Mouse (Mus musculus): Measurements from ENCODE around the gene Kif7. TPM values are rescaled to one million over a fixed set of nuclear protein-coding genes. Genes with fewer than 3 reads are reported as not detected.

Kif7 gene
- polyA plus RNA-seq, 1 experiment from 2014 or later: 1.6 TPM

- no peaks in the 10 kb centered on the region for H3K9me3 ChIP-seq (ENCODE audit: low read length)
- no peaks in the 10 kb centered on the region for H3K4me1 ChIP-seq (ENCODE audit: insufficient read depth, low read depth, low read length)
- H3K4me3 ChIP-seq (ENCODE audit: low read depth, low read length): no peak overlapping the region
- no peak overlapping the region for H3K4me2 ChIP-seq (replicated peaks; ENCODE audit: low read depth, low read length)
- DNase-seq (ENCODE audit: low spot score): no peak
- no peak overlapping the region for H3K27ac ChIP-seq (ENCODE audit: low read length)
- no peak for ATAC-seq
- TF ChIP-seq EP300 (IDR thresholded peaks at IDR 0.05) (no peak), CTCF (IDR thresholded peaks at IDR 0.05) (peak; percentile 50)
- H3K27me3 ChIP-seq (replicated peaks; ENCODE audit: insufficient read depth, low read length): no peaks in the 10 kb centered on the region; the same call in 1 of the 2 replicates
- no peaks in the 10 kb centered on the region for H3K36me3 ChIP-seq (ENCODE audit: insufficient read depth, low read length)
- 54% methylated on average over 11 of the region's 11 CpGs for WGBS
- no peak overlapping the region for H3K9ac ChIP-seq (replicated peaks; ENCODE audit: low read depth)
These were observed 14.3 kb upstream of the Kif7 start for GRCm38 (mm10) chr7:79729743-79730370.

DNA sequence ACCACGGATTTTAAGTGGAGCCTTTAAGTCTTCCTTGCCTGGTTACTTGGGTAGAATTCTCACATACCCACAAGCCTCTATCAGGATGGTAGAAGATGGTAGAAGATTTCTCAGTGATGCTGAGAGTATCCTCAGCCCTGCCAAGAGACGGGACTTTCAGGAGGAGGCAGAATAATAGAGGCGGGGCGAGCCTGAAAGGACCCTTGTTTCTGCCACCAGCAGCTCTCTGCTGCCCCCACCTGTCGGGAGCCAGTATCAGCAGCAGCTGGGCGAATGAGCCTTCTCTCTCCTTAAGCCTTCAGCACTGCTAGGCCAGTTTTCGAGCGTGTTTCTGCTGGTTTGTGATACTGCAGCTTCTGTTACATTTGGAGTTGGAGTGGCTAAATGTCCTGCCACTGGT, 13.6 kb upstream of the Kif7 start:
- DNase-seq (ENCODE audit: low spot score) (peak; percentile 78), ATAC-seq (peak; percentile 54; the same call in 1 of the 2 replicates)
- 5% methylated on average over 8 of the region's 8 CpGs for WGBS
- no peak overlapping the region for H3K4me3 ChIP-seq (ENCODE audit: low read depth, low read length)
- H3K27ac ChIP-seq (ENCODE audit: low read length): no peak overlapping the region
- H3K4me2 ChIP-seq (replicated peaks; ENCODE audit: low read depth, low read length): no peak overlapping the region
- TF ChIP-seq EP300 (IDR thresholded peaks at IDR 0.05) (no peak), CTCF (IDR thresholded peaks at IDR 0.05) (peak; percentile 89)
- no peak overlapping the region for H3K9ac ChIP-seq (replicated peaks; ENCODE audit: low read depth)
- no peaks in the 10 kb centered on the region for H3K9me3 ChIP-seq (ENCODE audit: low read length)
- no peaks in the 10 kb centered on the region for H3K36me3 ChIP-seq (ENCODE audit: insufficient read depth, low read length)
- no peaks in the 10 kb centered on the region for H3K4me1 ChIP-seq (ENCODE audit: insufficient read depth, low read depth, low read length)
- H3K27me3 ChIP-seq (replicated peaks; ENCODE audit: insufficient read depth, low read length): no peaks in the 10 kb centered on the region; the same call in 1 of the 2 replicates

GRCm38 (mm10) chr7:79728219-79728618, 12.7 kb upstream of the Kif7 start:
- TF ChIP-seq EP300 (IDR thresholded peaks at IDR 0.05) (no peak), CTCF (IDR thresholded peaks at IDR 0.05) (peak; percentile 91)
- no peak overlapping the region for H3K4me2 ChIP-seq (replicated peaks; ENCODE audit: low read depth, low read length)
- no peaks in the 10 kb centered on the region for H3K4me1 ChIP-seq (ENCODE audit: insufficient read depth, low read depth, low read length)
- DNase-seq (ENCODE audit: low spot score) (peak; percentile 50), ATAC-seq (peak; percentile 55)
- no peak overlapping the region for H3K4me3 ChIP-seq (ENCODE audit: low read depth, low read length)
- no peaks in the 10 kb centered on the region; the same call in 1 of the 2 replicates for H3K27me3 ChIP-seq (replicated peaks; ENCODE audit: insufficient read depth, low read length)
- H3K9ac ChIP-seq (replicated peaks; ENCODE audit: low read depth): no peak overlapping the region
- H3K27ac ChIP-seq (ENCODE audit: low read length): no peak overlapping the region
- H3K36me3 ChIP-seq (ENCODE audit: insufficient read depth, low read length): no peaks in the 10 kb centered on the region
- WGBS: 21% methylated on average over 6 of the region's 6 CpGs
- H3K9me3 ChIP-seq (ENCODE audit: low read length): no peaks in the 10 kb centered on the region

- no peak overlapping the region for H3K9ac ChIP-seq (replicated peaks; ENCODE audit: low read depth)
- TF ChIP-seq EP300 (IDR thresholded peaks at IDR 0.05) (no peak), CTCF (IDR thresholded peaks at IDR 0.05) (peak; percentile 87)
- no peaks in the 10 kb centered on the region for H3K36me3 ChIP-seq (ENCODE audit: insufficient read depth, low read length)
- H3K4me2 ChIP-seq (replicated peaks; ENCODE audit: low read depth, low read length): no peak overlapping the region
- H3K27me3 ChIP-seq (replicated peaks; ENCODE audit: insufficient read depth, low read length): no peaks in the 10 kb centered on the region; the same call in 1 of the 2 replicates
- DNase-seq (ENCODE audit: low spot score) (peak; percentile 49), ATAC-seq (peak; percentile 59)
- 6% methylated on average over 2 of the region's 2 CpGs for WGBS
- no peaks in the 10 kb centered on the region for H3K9me3 ChIP-seq (ENCODE audit: low read length)
- H3K4me3 ChIP-seq (ENCODE audit: low read depth, low read length): no peak overlapping the region
- no peak overlapping the region for H3K27ac ChIP-seq (ENCODE audit: low read length)
- no peaks in the 10 kb centered on the region for H3K4me1 ChIP-seq (ENCODE audit: insufficient read depth, low read depth, low read length)
These were observed 11.6 kb upstream of the Kif7 start for GRCm38 (mm10) chr7:79727091-79727490.

- H3K9me3 ChIP-seq (ENCODE audit: low read length): no peaks in the 10 kb centered on the region
These were observed 6.0 kb upstream of the Kif7 start for GRCm38 (mm10) chr7:79721386-79721977.

GRCm38 (mm10) chr7:79710831-79711230, 4.7 kb downstream of the Kif7 start:
- H3K36me3 ChIP-seq (ENCODE audit: insufficient read depth, low read length): no peaks in the 10 kb centered on the region
- DNase-seq (ENCODE audit: low spot score) (no peak), ATAC-seq (no peak)
- H3K27me3 ChIP-seq (replicated peaks; ENCODE audit: insufficient read depth, low read length): 0 out of 2 replicates have a peak, but pooled peaks cover 3% of the 10 kb centered on the region
- no peak overlapping the region; the same call in 1 of the 2 replicates for H3K4me2 ChIP-seq (replicated peaks; ENCODE audit: low read depth, low read length)
- H3K9ac ChIP-seq (replicated peaks; ENCODE audit: low read depth): no peak overlapping the region
- H3K27ac ChIP-seq (ENCODE audit: low read length): no peak overlapping the region
- H3K4me1 ChIP-seq (ENCODE audit: insufficient read depth, low read depth, low read length): 0 out of 2 replicates have a peak, but pooled peaks cover 7% of the 10 kb centered on the region
- no peaks in the 10 kb centered on the region for H3K9me3 ChIP-seq (ENCODE audit: low read length)
- H3K4me3 ChIP-seq (ENCODE audit: low read depth, low read length): no peak overlapping the region
- TF ChIP-seq CTCF (IDR thresholded peaks at IDR 0.05) (no peak), EP300 (IDR thresholded peaks at IDR 0.05) (no peak)
- 53% methylated on average over 17 of the region's 17 CpGs for WGBS

More at GRCm38 (mm10) chr7:79721386-79721977, 6.0 kb upstream of the Kif7 start:
- no peaks in the 10 kb centered on the region; the same call in none of the 2 replicates for H3K27me3 ChIP-seq (replicated peaks; ENCODE audit: insufficient read depth, low read length)
- H3K9ac ChIP-seq (replicated peaks; ENCODE audit: low read depth): peak overlapping the region; percentile 59
- H3K27ac ChIP-seq (ENCODE audit: low read length): peak overlapping the region; percentile 75
- H3K4me3 ChIP-seq (ENCODE audit: low read depth, low read length): peak overlapping the region; percentile 51
- no peaks in the 10 kb centered on the region for H3K36me3 ChIP-seq (ENCODE audit: insufficient read depth, low read length)
- no peaks in the 10 kb centered on the region for H3K4me1 ChIP-seq (ENCODE audit: insufficient read depth, low read depth, low read length)
- H3K4me2 ChIP-seq (replicated peaks; ENCODE audit: low read depth, low read length): peak overlapping the region; percentile 79
- ATAC-seq (peak; percentile 87), DNase-seq (ENCODE audit: low spot score) (peak; percentile 68)
- TF ChIP-seq EP300 (IDR thresholded peaks at IDR 0.05): no peak
- TF ChIP-seq CTCF (IDR thresholded peaks at IDR 0.05): no peak
- under 1% methylated on average over 48 of the region's 48 CpGs for WGBS
